Mouse (Mus musculus): ENCODE measurements around the gene Cacna2d1.

- TF ChIP-seq CTCF (IDR thresholded peaks at IDR 0.05; ENCODE audit: borderline replicate concordance, control insufficient read depth, extremely low read depth, insufficient read depth, low read length, poor library complexity): no peak
- no peak for TF ChIP-seq POLR2A (IDR thresholded peaks at IDR 0.05; ENCODE audit: control insufficient read depth, extremely low read depth, insufficient read depth, low read length, poor library complexity)
Measured at GRCm38 (mm10) chr5:16297170-16297771, 362.8 kb downstream of the Cacna2d1 start.

Data from thymus, adult 2 months (tissue).